Mouse (Mus musculus): Measurements from ENCODE around the gene Ttc7. TPM values are rescaled to one million over a fixed set of nuclear protein-coding genes. Genes with fewer than 3 reads are reported as not detected.
"Not testable (repeated sequence)": the region's sequence is repeated elsewhere in the genome, so short reads cannot be mapped to it uniquely, and the experiment has no call there.

The Ttc7 gene
- polyA plus RNA-seq, 1 experiment from 2014 or later, result 4.1 TPM

DNA sequence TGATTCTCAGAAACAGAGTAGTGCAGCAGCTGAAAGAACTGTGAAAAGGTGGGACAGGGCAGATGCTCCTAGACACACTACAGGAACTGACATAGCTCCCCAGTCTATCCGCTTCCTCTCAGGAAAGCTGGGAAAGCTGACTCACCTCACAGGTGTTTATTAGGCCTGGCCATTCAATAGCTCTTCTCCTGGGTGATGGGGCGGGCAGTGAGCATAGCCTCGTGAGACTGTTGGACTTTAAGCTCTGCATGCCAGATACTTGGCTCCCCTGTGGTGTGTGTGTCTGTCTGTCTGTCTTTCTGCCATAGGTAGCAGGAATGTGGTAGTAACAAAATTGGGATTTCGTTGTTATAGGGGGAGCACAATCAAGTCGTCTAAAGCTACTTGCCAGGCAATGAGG, 6.7 kb downstream of the Ttc7 start:
- H3K9ac ChIP-seq, result no peak overlapping the region
- no peak overlapping the region for H3K4me3 ChIP-seq
- ATAC-seq (ENCODE audit: low FRiP score, low read depth), result no peak
- 67% methylated on average over 5 of the region's 5 CpGs for WGBS
- H3K27ac ChIP-seq, result no peak overlapping the region
- H3K9me3 ChIP-seq, result no peaks in the 10 kb centered on the region
- no peaks in the 10 kb centered on the region for H3K36me3 ChIP-seq
- H3K4me2 ChIP-seq (replicated peaks), result no peak overlapping the region
- H3K4me1 ChIP-seq, result peaks cover 25% of the 10 kb centered on the region
- H3K27me3 ChIP-seq, result peaks cover 31% of the 10 kb centered on the region

DNA sequence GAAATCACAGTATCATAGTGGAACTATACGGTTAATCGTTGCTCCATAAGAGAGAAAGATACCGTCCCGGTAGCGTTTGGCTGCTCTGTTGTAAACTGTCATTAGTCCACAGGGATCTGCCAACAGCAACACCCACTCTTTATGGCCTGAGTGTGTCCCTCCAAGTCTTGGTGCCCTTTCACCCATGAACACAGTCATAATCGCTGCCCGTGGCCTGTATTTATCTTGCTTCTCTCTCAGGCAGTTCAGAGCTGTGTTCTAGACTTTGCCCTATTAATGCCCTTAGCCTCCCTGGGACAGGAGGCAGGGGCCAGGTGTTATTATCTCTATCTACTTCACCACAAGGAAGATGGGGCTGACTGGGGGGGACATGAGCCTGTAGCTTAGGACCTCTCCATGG, 8.4 kb downstream of the Ttc7 start:
- Histone ChIP-seq H3K4me1 (peaks cover 20% of the 10 kb centered on the region), H3K9me3 (no peaks in the 10 kb centered on the region), H3K4me2 (replicated peaks) (no peak overlapping the region), H3K27me3 (peaks cover 16% of the 10 kb centered on the region), H3K27ac (no peak overlapping the region), H3K4me3 (no peak overlapping the region), H3K9ac (no peak overlapping the region), H3K36me3 (no peaks in the 10 kb centered on the region)
- WGBS, result 84% methylated on average over 7 of the region's 7 CpGs
- ATAC-seq (ENCODE audit: low FRiP score, low read depth), result no peak

DNA sequence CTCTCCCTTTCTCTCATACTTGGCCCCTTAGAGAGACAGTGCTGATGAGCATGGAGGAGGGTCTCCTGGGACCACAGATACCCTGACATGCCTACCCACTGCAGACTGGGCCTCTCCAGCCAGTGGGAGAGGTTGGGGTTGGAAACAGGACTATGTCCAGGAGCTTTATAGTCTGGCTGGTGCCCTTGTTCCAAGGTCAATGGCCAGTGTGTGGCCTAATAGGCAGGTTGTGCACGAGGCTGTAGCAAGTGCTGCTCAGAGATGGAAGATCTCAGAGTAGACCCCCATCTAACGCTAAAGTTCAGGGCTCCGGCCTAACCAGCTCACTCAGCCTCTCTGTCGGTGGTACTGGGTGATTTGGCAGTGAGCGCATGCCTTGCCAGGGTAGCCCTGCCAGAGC, 9.1 kb downstream of the Ttc7 start:
- H3K4me2 ChIP-seq (replicated peaks), result no peak overlapping the region
- no peak overlapping the region for H3K4me3 ChIP-seq
- H3K9ac ChIP-seq, result no peak overlapping the region
- peaks cover 15% of the 10 kb centered on the region for H3K27me3 ChIP-seq
- 87% methylated on average over 5 of the region's 5 CpGs for WGBS
- no peaks in the 10 kb centered on the region for H3K9me3 ChIP-seq
- no peak overlapping the region for H3K27ac ChIP-seq
- no peaks in the 10 kb centered on the region for H3K36me3 ChIP-seq
- H3K4me1 ChIP-seq, result peaks cover 13% of the 10 kb centered on the region
- no peak for ATAC-seq (ENCODE audit: low FRiP score, low read depth)

DNA sequence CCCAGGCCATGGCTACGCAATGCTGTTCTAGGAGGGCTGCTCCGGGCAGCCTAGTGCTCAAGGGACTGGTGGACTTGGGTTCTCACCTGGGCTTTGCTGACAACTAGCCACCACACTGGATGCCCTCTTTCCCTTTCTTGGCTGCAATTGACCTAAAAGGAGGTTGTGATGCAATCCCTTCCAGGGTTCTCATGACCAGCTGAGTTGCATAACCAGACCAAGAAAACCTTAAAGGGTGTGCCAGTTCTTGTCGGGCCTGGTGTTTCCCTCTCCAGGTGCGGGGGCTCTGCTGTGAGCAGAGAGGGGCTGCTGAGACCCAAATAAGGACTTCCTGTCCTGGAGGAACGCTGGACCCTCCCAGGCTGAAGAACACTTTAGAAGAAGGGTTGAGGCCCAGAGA, 10.4 kb downstream of the Ttc7 start:
- H3K36me3 ChIP-seq, result no peaks in the 10 kb centered on the region
- H3K9me3 ChIP-seq, result no peaks in the 10 kb centered on the region
- H3K4me3 ChIP-seq, result no peak overlapping the region
- ATAC-seq (ENCODE audit: low FRiP score, low read depth), result no peak
- no peak overlapping the region for H3K9ac ChIP-seq
- 84% methylated on average over 5 of the region's 5 CpGs for WGBS
- H3K4me1 ChIP-seq, result peaks cover 4% of the 10 kb centered on the region; the same call in 1 of the 2 replicates
- no peak overlapping the region for H3K27ac ChIP-seq
- H3K27me3 ChIP-seq, result peaks cover 6% of the 10 kb centered on the region; the same call in 1 of the 2 replicates
- H3K4me2 ChIP-seq (replicated peaks), result no peak overlapping the region

DNA sequence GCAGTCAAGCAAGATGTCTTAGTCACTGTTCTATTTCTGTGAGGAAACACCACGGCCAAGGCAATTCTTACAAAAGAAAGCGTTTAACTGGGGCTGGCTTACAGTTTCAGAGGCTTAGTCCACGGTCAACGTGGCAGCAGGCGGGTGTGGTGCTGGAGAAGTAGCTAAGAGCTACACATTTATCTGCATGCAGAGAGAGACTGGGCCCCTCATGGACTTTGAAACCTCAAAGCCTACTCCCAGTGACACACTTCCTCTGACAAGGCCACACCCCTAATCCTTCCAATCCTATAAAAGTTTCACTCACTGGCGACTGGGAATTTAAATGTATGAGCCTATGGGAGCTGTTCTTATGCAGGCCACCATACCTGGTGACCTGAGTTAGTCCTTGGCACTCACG, 13.1 kb downstream of the Ttc7 start:
- 81% methylated on average over 7 of the region's 7 CpGs for WGBS
- Histone ChIP-seq H3K4me2 (replicated peaks) (no peak overlapping the region), H3K4me3 (no peak overlapping the region), H3K9me3 (no peaks in the 10 kb centered on the region), H3K27ac (no peak overlapping the region), H3K4me1 (peaks cover 12% of the 10 kb centered on the region), H3K36me3 (no peaks in the 10 kb centered on the region), H3K9ac (no peak overlapping the region), H3K27me3 (no peaks in the 10 kb centered on the region)
- ATAC-seq (ENCODE audit: low FRiP score, low read depth), result no peak

DNA sequence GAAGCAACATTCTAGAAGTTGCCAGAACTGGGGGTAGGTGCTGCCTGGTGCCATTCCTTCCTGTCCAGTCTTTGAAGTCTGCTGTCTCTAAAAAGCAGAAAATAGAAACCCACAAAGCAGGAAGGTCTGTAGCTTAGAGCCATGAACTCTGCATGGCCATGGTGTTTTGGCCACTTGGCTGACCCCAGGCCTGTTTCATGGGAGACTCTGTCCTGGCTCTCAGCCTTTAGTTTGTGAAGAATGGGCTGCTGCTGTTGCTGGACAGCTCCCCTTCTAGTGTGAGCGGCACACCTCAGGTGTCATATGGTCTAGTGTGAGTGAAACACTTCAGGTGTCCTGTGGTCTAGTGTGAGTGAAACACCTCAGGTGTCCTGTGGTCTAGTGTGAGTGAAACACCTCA, 14.0 kb downstream of the Ttc7 start:
- not testable (repeated sequence) for H3K9ac ChIP-seq; H3K27ac ChIP-seq; H3K9me3 ChIP-seq; H3K36me3 ChIP-seq; H3K4me3 ChIP-seq; H3K4me2 ChIP-seq (replicated peaks); ATAC-seq (ENCODE audit: low FRiP score, low read depth); H3K27me3 ChIP-seq
- peaks cover 12% of the 10 kb centered on the region for H3K4me1 ChIP-seq
- WGBS, result 69% methylated on average over 1 of the region's 1 CpGs

DNA sequence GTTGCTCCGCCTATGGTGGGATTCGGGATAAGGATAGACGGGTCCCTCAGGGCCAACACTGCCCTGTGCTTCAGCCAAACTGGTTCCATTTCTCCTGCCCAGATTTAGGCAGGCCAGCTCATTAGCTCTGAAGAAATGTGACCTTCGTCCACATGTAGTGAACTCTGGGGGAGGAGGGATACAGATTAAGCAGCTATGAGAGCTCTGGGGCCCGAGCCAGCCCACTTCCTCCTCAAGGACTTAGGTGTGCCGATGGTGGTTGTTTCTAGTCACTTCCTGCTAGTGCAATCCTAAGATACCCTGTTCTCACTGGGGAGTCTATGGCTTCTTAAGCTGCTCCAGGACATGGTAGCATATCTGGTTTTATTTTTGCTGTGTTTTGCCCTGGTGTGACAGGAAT, 16.3 kb downstream of the Ttc7 start:
- WGBS, result 61% methylated on average over 6 of the region's 6 CpGs
- peaks cover 16% of the 10 kb centered on the region for H3K4me1 ChIP-seq
- H3K9ac ChIP-seq, result no peak overlapping the region
- no peak overlapping the region for H3K4me2 ChIP-seq (replicated peaks)
- no peak for ATAC-seq (ENCODE audit: low FRiP score, low read depth)
- no peaks in the 10 kb centered on the region for H3K9me3 ChIP-seq
- H3K36me3 ChIP-seq, result no peaks in the 10 kb centered on the region
- no peak overlapping the region for H3K4me3 ChIP-seq
- no peak overlapping the region; the same call in 1 of the 2 replicates for H3K27ac ChIP-seq
- no peaks in the 10 kb centered on the region for H3K27me3 ChIP-seq

DNA sequence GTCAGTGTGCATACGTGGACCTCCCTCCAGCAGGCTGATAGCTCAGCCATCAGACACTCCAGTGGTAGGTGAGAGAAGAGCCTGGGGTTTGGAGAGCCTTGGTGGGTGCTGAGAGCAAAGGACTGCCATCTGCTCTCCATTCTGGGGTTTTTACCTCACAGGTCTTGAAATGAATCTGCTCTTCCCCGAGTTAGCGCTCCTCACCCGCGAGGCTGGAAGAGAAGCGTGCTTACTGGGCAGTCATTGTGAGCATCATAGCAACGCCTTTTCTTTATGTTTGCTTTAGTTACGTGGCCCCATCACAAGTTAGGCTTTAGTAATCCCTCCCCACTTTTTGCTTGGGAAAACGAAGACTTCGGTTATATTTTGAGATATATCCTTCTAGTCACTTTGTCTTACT, 17.7 kb downstream of the Ttc7 start:
- Histone ChIP-seq H3K9me3 (no peaks in the 10 kb centered on the region), H3K9ac (no peak overlapping the region), H3K36me3 (no peaks in the 10 kb centered on the region), H3K4me3 (no peak overlapping the region), H3K4me2 (replicated peaks) (no peak overlapping the region), H3K27me3 (no peaks in the 10 kb centered on the region), H3K4me1 (peaks cover 16% of the 10 kb centered on the region), H3K27ac (no peak overlapping the region)
- ATAC-seq (ENCODE audit: low FRiP score, low read depth), result no peak
- WGBS, result 83% methylated on average over 10 of the region's 10 CpGs

DNA sequence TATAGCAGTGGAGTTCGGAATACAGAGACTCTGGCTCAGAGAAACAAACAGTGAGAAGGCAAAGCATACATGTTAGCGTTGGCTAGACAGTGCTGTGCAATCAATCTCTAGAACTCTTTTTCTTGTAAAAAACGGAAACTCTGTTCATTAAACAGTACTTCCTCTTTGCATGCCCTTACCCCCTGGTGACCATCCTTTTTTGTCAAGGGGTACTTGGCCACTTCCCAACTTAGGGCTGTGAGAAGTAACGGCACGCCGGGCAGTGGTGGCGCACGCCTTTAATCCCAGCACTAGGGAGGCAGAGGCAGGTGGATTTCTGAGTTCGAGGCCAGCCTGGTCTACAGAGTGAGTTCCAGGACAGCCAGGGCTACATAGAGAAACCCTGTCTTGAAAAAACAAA, 18.9 kb downstream of the Ttc7 start:
- not testable (repeated sequence) for ATAC-seq (ENCODE audit: low FRiP score, low read depth)
- 83% methylated on average over 9 of the region's 9 CpGs for WGBS

DNA sequence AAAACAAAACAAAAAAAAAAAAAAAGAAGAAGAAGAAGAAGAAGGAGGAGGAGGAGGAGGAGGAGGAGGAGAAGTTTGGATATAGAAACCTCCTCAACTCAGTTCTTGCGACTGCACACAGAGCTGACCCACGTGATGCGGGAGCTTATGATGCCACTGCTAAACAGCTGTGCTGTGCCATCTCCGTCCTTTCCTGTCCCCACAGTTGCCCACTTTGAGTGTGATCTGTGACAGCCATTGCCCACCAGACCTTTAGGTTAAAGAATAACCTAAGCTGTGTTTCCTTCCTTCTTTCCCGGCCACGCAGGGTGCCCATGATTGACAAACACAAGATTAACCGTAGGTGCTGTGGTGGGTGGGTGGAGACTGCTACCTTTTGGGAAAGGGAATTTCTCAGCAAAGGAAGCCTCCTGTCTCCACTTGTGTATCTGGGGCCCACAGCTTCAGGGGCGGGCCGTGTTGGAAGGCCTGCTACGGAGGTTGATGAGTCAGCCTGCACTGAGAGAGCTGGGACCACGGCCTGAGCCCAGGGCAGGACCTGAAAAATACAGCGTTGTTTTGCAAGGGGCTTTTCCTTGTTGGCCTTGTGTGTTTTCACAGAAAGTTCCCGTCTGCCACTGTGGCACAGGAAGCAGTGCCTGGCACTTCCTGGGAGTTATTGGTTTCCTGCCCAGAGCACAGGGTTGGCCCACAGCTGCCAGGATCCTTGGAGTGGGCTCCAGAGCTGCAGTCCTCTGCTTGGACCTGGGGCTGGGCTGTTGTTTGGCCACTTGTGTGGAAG, 19.5 kb downstream of the Ttc7 start:
- no peaks in the 10 kb centered on the region for H3K27me3 ChIP-seq
- no peaks in the 10 kb centered on the region for H3K36me3 ChIP-seq
- ATAC-seq (ENCODE audit: low FRiP score, low read depth), result no peak
- WGBS, result 80% methylated on average over 13 of the region's 13 CpGs
- H3K27ac ChIP-seq, result no peak overlapping the region
- H3K4me3 ChIP-seq, result no peak overlapping the region
- H3K9ac ChIP-seq, result no peak overlapping the region
- peaks cover 16% of the 10 kb centered on the region for H3K4me1 ChIP-seq
- no peaks in the 10 kb centered on the region for H3K9me3 ChIP-seq
- no peak overlapping the region for H3K4me2 ChIP-seq (replicated peaks)

More for the DNA sequence above, 18.9 kb downstream of the Ttc7 start:
- not testable (repeated sequence) for H3K9ac ChIP-seq; H3K27ac ChIP-seq; H3K9me3 ChIP-seq; H3K36me3 ChIP-seq; H3K4me3 ChIP-seq; H3K4me2 ChIP-seq (replicated peaks); H3K27me3 ChIP-seq
- peaks cover 16% of the 10 kb centered on the region for H3K4me1 ChIP-seq

DNA sequence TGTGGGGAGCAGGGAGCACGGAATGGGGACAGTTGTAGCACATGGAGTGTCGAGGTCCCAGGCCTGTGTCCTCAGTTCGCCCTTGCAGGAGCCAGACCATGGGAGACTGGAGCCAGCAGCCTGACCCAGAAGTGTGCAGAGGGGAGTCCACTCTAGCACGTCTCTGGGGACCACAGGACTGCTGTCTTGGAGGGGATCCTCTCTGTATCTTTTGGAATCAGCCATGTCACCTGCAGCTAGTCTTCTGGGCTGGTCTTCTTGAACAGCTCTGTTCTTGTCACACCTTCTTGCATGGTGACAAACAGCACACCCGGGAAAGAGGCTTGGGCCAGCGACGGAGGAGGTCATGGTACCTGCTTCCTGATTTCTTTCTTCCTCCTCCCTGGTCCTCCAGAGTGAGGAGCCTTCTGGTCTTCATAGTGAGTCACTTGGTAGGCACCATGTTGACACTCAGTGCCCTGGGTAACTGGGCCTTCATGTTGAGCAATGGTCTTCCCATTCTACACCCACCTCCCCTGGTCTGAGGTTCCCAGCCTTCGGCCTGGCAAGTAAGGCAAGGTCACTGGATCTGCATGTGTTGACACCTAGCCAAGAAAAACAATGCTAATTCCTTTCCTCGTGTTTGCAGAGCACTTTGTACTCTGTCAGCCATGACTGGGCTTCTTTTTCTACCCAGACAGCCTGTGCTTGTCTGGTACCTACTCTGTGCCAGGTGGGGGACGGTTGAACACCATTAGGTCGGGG, 21.6 kb downstream of the Ttc7 start:
- 81% methylated on average over 11 of the region's 11 CpGs for WGBS
- Histone ChIP-seq H3K4me2 (replicated peaks) (no peak overlapping the region), H3K4me3 (no peak overlapping the region), H3K9me3 (no peaks in the 10 kb centered on the region), H3K27me3 (no peaks in the 10 kb centered on the region), H3K9ac (no peak overlapping the region), H3K27ac (no peak overlapping the region), H3K36me3 (no peaks in the 10 kb centered on the region), H3K4me1 (peaks cover 6% of the 10 kb centered on the region)
- ATAC-seq (ENCODE audit: low FRiP score, low read depth), result peak; percentile 48; the same call in 1 of the 2 replicates

DNA sequence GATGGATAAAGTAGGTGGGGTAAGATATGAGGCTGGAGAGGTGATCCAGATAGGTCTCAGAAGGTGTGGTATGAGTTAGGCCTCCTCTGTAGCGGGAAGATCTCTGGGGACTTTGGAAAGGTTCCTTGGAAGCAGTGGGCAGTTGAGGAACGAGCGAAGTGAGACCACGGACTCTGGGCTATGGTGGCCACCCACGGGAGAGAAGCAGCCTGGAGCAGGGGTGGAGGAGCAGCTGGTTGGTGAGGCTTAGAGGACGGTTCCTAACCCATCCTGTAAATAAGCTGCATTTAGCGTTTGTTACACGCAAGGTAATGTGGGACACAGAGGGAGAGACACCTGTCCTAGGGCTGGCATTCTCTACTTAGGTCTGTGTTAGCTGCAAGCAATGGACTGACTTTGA, 22.4 kb downstream of the Ttc7 start:
- H3K36me3 ChIP-seq, result no peaks in the 10 kb centered on the region
- H3K4me2 ChIP-seq (replicated peaks), result no peak overlapping the region
- no peaks in the 10 kb centered on the region for H3K9me3 ChIP-seq
- no peak overlapping the region for H3K9ac ChIP-seq
- ATAC-seq (ENCODE audit: low FRiP score, low read depth), result no peak
- H3K27me3 ChIP-seq, result no peaks in the 10 kb centered on the region
- WGBS, result 84% methylated on average over 8 of the region's 8 CpGs
- H3K27ac ChIP-seq, result no peak overlapping the region
- H3K4me3 ChIP-seq, result no peak overlapping the region
- H3K4me1 ChIP-seq, result peaks cover 4% of the 10 kb centered on the region; the same call in 1 of the 2 replicates
